Mouse (Mus musculus) lung, postnatal 0 days (tissue): ENCODE data around the gene Tanc1.

Experiments
- CTCF ChIP-seq: IDR thresholded peaks from 2 replicates; pipeline ENCODE4 v1.5.1; 2016; ENCODE audit warnings: antibody characterized with exemption, mild to moderate bottlenecking
- EP300 ChIP-seq: IDR thresholded peaks from 2 replicates; pipeline ENCODE4 v1.6.1; 2016; ENCODE audit warnings: antibody characterized with exemption, mild to moderate bottlenecking, control low read depth

- TF ChIP-seq CTCF: no peak
- TF ChIP-seq EP300: no peak
Measured at GRCm38 (mm10) chr2:59711992-59712391, 100.2 kb downstream of the Tanc1 start.
